Comparison of ENCODE assay signal across 25 mouse cellular contexts in the genomic region with DNA sequence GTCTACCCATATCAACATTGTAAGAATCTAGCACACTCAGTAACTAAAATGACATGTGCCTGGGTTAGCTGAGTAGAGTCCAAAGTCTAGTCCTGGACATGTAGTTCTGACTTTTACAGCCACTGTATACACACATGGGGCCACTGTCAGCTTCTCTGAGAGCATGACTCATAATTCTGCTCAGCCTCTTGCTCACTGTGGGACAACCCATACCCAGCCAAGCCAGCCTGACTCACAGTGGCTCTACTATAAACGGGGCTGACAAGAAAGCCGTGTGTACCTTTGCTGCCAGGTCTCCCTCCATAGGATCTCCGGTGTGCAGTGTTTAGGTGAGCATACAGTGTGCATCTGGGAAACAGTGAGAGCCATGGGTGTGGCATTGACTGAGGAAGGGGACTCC. TPM values are rescaled to one million over a fixed set of nuclear protein-coding genes. Genes with fewer than 3 reads are reported as not detected.
DNase-seq lines count a peak whose midpoint lies in the region; ATAC-seq and TF ChIP-seq lines count a peak whose summit lies in the region.
"Had no signal": no experiment of that assay in that cellular context is flagged by ENCODE, and none has a peak within 500 bp of the region (broad histone marks: within the 10 kb centered on the region; RNA-seq: fewer than 3 reads in every experiment).

No protein-coding gene starts in this region.

- peak overlapping the region; percentile 39; the same call in 1 of the 2 replicates for H3K4me2 ChIP-seq in intestine, postnatal 0 days (replicated peaks; ENCODE audit: low read depth)
- H3K4me2 ChIP-seq in forebrain, embryonic 15.5 days (replicated peaks) = no peak overlapping the region
- H3K4me2 ChIP-seq: forebrain, embryonic 12.5 days; heart, embryonic 15.5 days; hindbrain, embryonic 12.5 days; liver, embryonic 15.5 days; midbrain, embryonic 11.5 days had no signal

- WGBS in intestine, postnatal 0 days = 37% methylated on average over 3 of the region's 3 CpGs
- 93% methylated on average over 3 of the region's 3 CpGs for WGBS in forebrain, embryonic 15.5 days

- no peak overlapping the region; the same call in 1 of the 2 replicates for H3K9ac ChIP-seq in intestine, postnatal 0 days (ENCODE audit: low read depth, low read length)
- H3K9ac ChIP-seq in forebrain, embryonic 15.5 days (replicated peaks) = no peak overlapping the region
- H3K9ac ChIP-seq: forebrain, embryonic 12.5 days; heart, embryonic 15.5 days; hindbrain, embryonic 12.5 days; liver, embryonic 15.5 days had no signal

- peak; percentile 100 for ATAC-seq in intestine, postnatal 0 days
- no peak for ATAC-seq in forebrain, embryonic 15.5 days (replicated peaks)

- peak overlapping the region; percentile 88 for H3K27ac ChIP-seq in intestine, postnatal 0 days (ENCODE audit: low read depth, low read length)
- no peak overlapping the region for H3K27ac ChIP-seq in forebrain, embryonic 15.5 days (replicated peaks)
- H3K27ac ChIP-seq: forebrain, embryonic 12.5 days; heart, embryonic 15.5 days; hindbrain, embryonic 12.5 days; liver, embryonic 15.5 days had no signal

- H3K9me3 ChIP-seq in intestine, postnatal 0 days (ENCODE audit: control insufficient read depth) = no peaks in the 10 kb centered on the region
- no peaks in the 10 kb centered on the region for H3K9me3 ChIP-seq in forebrain, embryonic 15.5 days
- H3K9me3 ChIP-seq: forebrain, embryonic 12.5 days; heart, embryonic 15.5 days; hindbrain, embryonic 12.5 days; liver, embryonic 15.5 days had no signal

- no peak for TF ChIP-seq CTCF in intestine, postnatal 0 days (IDR thresholded peaks at IDR 0.05; ENCODE audit: low read depth)

- DNase-seq in adrenal gland, adult (ENCODE audit: inconsistent age in 2 of 2, low spot score in 1 of 2) = peak; percentile 61 to 71
- no peak for DNase-seq in adrenal gland, postnatal 4 days (ENCODE audit: low spot score in 2 of 2)
- peak; percentile 66 for DNase-seq in 416B (ENCODE audit: low read depth)
- peak; percentile 55 for DNase-seq in adrenal gland, postnatal 14 days
- no peak for DNase-seq in heart, postnatal 25 days (ENCODE audit: low spot score)
- DNase-seq in kidney, adult 8-10 months = no peak
- DNase-seq: cerebellum, adult 11-12 months; heart, adult 11 months; kidney, adult 18-20 months; lung, postnatal 4 days; thymus, adult 18-20 months had no signal

- 0 out of 2 replicates have a peak, but pooled peaks cover 6% of the 10 kb centered on the region for H3K4me1 ChIP-seq in intestine, postnatal 0 days (replicated peaks; ENCODE audit: control insufficient read depth, insufficient read depth, low read length)
- H3K4me1 ChIP-seq in forebrain, embryonic 15.5 days = no peaks in the 10 kb centered on the region
- H3K4me1 ChIP-seq: forebrain, embryonic 12.5 days; heart, embryonic 15.5 days; hindbrain, embryonic 12.5 days; liver, embryonic 15.5 days had no signal

- peaks cover 16% of the 10 kb centered on the region for H3K36me3 ChIP-seq in intestine, postnatal 0 days (ENCODE audit: control insufficient read depth, insufficient read depth)
- H3K36me3 ChIP-seq in forebrain, embryonic 15.5 days = no peaks in the 10 kb centered on the region
- H3K36me3 ChIP-seq: forebrain, embryonic 12.5 days; heart, embryonic 15.5 days; hindbrain, embryonic 12.5 days; liver, embryonic 15.5 days had no signal

- H3K4me3 ChIP-seq in intestine, postnatal 0 days (ENCODE audit: low read depth, low read length) = no peak overlapping the region
- no peak overlapping the region for H3K4me3 ChIP-seq in forebrain, embryonic 15.5 days
- H3K4me3 ChIP-seq: forebrain, embryonic 12.5 days; heart, embryonic 15.5 days; hindbrain, embryonic 12.5 days; liver, embryonic 15.5 days had no signal

- H3K27me3 ChIP-seq in intestine, postnatal 0 days (replicated peaks; ENCODE audit: control insufficient read depth, insufficient read depth, low read length) = no peaks in the 10 kb centered on the region
- no peaks in the 10 kb centered on the region for H3K27me3 ChIP-seq in forebrain, embryonic 15.5 days
- H3K27me3 ChIP-seq: forebrain, embryonic 12.5 days; heart, embryonic 15.5 days; hindbrain, embryonic 12.5 days; liver, embryonic 15.5 days had no signal

- intact Hi-C loops in heart, postnatal 25 days (cut with DNase I) = no loop called here

RNA-seq across cellular contexts. Expression of a gene that starts 19.2 kb away (rescaled TPM):
- total RNA-seq in adrenal gland, postnatal 4 days (2021) = 1 to 10 TPM in 1 of 2 experiments, not detected in 1; 3.8 TPM
- total RNA-seq in adrenal gland, postnatal 14 days (2021) = not detected in 2 replicates
- polyA plus RNA-seq in intestine, postnatal 0 days (2015; fragmentation: Nextera tagmentation; extraction: Ambion mirVana) = 61.7 and 63.6 TPM in 2 replicates
- total RNA-seq in heart, postnatal 25 days (2021) = not detected
- polyA plus RNA-seq in forebrain, embryonic 15.5 days (2015; fragmentation: Nextera tagmentation; extraction: Ambion mirVana) = not detected in 2 replicates
- total RNA-seq: common myeloid progenitor, adult 5-6 weeks; layer of hippocampus, adult 18-20 months; left cerebral cortex, adult 18-20 months; neutrophil, adult 5-6 weeks had no signal
- polyA plus RNA-seq: brain, embryonic 14.5 days; embryonic facial prominence, embryonic 14.5 days; forebrain, embryonic 12.5 days; heart, embryonic 15.5 days; hindbrain, embryonic 12.5 days; limb, embryonic 11.5 days; midbrain, embryonic 11.5 days had no signal

RNA-seq across cellular contexts. Expression of a gene that starts 28.0 kb away (rescaled TPM):
- 1 to 10 TPM; 6.6 to 7.7 TPM for total RNA-seq in adrenal gland, postnatal 4 days (2021)
- 4.4 and 8.0 TPM in 2 replicates for total RNA-seq in adrenal gland, postnatal 14 days (2021)
- 4.7 and 5.2 TPM in 2 replicates for polyA plus RNA-seq in intestine, postnatal 0 days (2015; fragmentation: Nextera tagmentation; extraction: Ambion mirVana)
- total RNA-seq in heart, postnatal 25 days (2021) = 1 to 10 TPM; 3.3 to 3.5 TPM
- 3.1 and 3.4 TPM in 2 replicates for polyA plus RNA-seq in forebrain, embryonic 15.5 days (2015; fragmentation: Nextera tagmentation; extraction: Ambion mirVana)

Comparison
In these comparisons a context has a peak if more than half of its experiments do, and no peak if none do; other contexts are left out.
1. DNase-seq: peak in adrenal gland, adult (2 of 2), 416B (single experiment) and adrenal gland, postnatal 14 days (single experiment); none in adrenal gland, postnatal 4 days (0 of 2), heart, postnatal 25 days (single experiment) and kidney, adult 8-10 months (0 of 2).